Mouse (Mus musculus): ENCODE measurements around the gene Galnt10.

GRCm38 (mm10) chr11:57706620-57707019 lies 61.4 kb downstream of the Galnt10 start:
- TF ChIP-seq CTCF (IDR thresholded peaks at IDR 0.05) (no peak), EP300 (IDR thresholded peaks at IDR 0.05) (no peak)

Data from lung, postnatal 0 days (tissue).